Mouse (Mus musculus): ENCODE results near the gene Zfp777. TPM values are rescaled to one million over a fixed set of nuclear protein-coding genes. Genes with fewer than 3 reads are reported as not detected.

The Zfp777 gene
- polyA plus RNA-seq (2015; fragmentation: Nextera tagmentation; extraction: Ambion mirVana), result 6.8 and 7.4 TPM in 2 replicates

DNA sequence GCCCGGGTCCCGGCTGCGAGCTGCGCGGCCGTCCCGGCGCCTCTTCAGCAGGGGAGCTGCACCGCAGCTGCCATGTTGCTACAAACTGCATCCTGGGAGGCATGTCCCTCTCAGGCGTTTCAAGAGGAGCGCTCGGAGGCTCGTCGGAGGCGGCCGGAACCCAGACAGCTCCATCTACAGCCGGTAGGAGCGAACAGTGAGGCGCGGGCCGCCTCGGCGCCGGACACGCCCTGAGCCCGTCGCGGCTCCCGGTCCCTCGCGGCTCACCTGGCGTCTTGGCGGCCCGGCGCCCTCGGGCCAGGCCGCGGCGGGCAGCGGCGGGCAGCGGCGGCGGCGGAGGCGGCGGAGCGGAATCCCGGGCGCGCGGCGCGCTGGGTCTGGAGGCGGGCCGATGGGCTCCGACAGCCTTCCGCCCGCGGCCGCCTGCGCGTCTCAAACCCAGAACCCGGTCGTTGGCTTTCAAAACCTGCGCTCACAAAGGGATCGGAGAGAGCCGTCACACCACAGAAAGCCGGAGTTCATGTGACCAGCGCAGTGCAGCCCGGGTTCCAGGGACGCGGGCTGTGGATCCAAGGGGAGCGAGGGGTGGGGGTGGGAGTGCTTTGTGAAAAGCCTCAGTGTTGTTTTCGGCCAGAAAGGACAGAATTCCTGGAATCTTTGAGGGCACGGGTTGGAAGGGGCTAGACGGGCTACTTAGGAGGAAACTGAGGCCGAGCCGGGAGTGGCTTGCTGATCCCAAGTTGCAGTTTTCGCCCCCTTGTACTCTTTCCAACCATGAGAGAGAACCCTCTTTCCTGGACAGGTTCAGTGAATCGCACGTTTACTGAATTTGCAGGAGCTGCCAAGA is at the start of gene Zfp777:
Gene Zfp777 (minus strand): TSS at position 486 of the 847 bp plus-strand sequence.
- under 1% methylated on average over 78 of the region's 82 CpGs for WGBS
- peaks cover 20% of the 10 kb centered on the region for H3K4me1 ChIP-seq
- ATAC-seq, result peak; percentile 94
- H3K27ac ChIP-seq, result peak within 1 kb of the TSS; percentile 93
- peak within 1 kb of the TSS; percentile 86 for H3K4me3 ChIP-seq
- H3K9me3 ChIP-seq (replicated peaks), result no peaks in the 10 kb centered on the region
- peak within 1 kb of the TSS; percentile 89 for H3K9ac ChIP-seq
- no peaks in the 10 kb centered on the region for H3K27me3 ChIP-seq
- peak within 1 kb of the TSS; percentile 81 for H3K4me2 ChIP-seq
- peaks cover 13% of the 10 kb centered on the region for H3K36me3 ChIP-seq (ENCODE audit: poor library complexity, severe bottlenecking)

DNA sequence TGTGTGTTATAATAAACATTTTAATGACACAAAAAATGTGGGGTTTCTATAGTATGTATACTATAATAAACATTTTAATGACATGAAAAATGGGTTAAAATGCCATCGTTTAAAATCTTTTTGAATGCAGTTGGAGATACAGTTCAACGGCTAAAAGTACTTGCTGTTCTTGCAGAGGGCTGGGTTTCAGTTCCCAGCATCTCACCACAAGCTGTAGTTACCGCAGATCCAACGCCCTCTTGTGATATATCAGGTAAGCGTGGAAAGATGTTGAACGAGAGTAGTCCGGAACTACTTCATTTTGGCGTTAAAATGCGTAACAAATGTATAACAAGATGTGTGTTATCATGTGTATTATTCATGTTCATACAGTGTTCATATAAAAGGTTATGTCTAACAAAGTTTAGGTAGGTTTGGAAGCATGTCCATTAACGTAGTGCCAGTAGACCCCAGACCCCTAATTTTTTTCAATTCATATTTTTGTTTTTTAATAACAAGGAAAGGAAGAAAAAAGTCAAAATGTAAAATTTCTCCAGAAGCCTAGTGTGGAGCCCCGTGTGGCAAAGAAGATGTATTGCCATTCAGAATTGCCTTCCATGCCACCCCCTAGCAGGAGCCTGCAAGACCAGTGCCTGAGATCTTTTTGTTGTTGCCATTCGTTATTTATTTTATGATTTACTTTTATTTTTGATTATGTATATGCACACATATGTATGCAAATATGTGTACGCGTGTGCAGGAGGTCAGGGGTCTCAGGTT is 38.4 kb upstream of the Zfp777 start:
- WGBS, result 42% methylated on average over 14 of the region's 14 CpGs
- H3K4me2 ChIP-seq, result peak overlapping the region; percentile 74

DNA sequence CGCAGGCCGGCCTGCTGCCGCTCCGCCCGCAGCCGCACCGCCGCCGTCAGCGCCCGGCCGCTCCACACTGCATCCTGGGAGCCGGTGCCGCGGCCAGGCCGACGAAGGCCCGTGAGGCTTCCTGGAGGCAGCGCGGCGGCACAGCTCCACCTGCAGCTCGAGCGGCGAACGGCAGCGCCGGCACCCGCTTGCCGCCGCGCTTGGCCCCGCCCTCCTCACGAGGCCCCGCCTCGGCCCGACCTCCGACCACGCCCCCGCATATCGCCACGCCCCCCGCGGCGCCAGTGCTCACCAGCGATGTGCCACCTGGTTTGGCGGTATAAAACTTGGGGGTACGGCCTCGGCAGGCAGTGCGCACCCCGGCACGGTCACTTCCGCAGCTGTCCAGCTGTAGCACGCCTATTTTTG is 37.8 kb upstream of the Zfp777 start, which contains the start of gene Zfp746:
Gene Zfp746 (minus strand): TSS at position 123 of the 408 bp plus-strand sequence.
- H3K4me1 ChIP-seq, result peaks cover 15% of the 10 kb centered on the region
- peaks cover 22% of the 10 kb centered on the region for H3K36me3 ChIP-seq (ENCODE audit: poor library complexity, severe bottlenecking)
- H3K4me2 ChIP-seq, result peak within 1 kb of the TSS; percentile 74
- peak within 1 kb of the TSS; percentile 81 for H3K4me3 ChIP-seq
- H3K27me3 ChIP-seq, result no peaks in the 10 kb centered on the region
- WGBS, result under 1% methylated on average over 46 of the region's 53 CpGs
- peak within 1 kb of the TSS; percentile 97 for H3K9ac ChIP-seq
- peak; percentile 96 for ATAC-seq
- H3K27ac ChIP-seq, result peak within 1 kb of the TSS; percentile 89
- no peaks in the 10 kb centered on the region for H3K9me3 ChIP-seq (replicated peaks)

More for the DNA sequence above, 38.4 kb upstream of the Zfp777 start:
- ATAC-seq, result no peak; the same call in 1 of the 2 replicates
- Histone ChIP-seq H3K36me3 (ENCODE audit: poor library complexity, severe bottlenecking) (peaks cover 16% of the 10 kb centered on the region), H3K9me3 (replicated peaks) (no peaks in the 10 kb centered on the region), H3K4me1 (peaks cover 15% of the 10 kb centered on the region), H3K9ac (no peak overlapping the region), H3K4me3 (peak overlapping the region; percentile 81), H3K27me3 (no peaks in the 10 kb centered on the region), H3K27ac (no peak overlapping the region)

DNA sequence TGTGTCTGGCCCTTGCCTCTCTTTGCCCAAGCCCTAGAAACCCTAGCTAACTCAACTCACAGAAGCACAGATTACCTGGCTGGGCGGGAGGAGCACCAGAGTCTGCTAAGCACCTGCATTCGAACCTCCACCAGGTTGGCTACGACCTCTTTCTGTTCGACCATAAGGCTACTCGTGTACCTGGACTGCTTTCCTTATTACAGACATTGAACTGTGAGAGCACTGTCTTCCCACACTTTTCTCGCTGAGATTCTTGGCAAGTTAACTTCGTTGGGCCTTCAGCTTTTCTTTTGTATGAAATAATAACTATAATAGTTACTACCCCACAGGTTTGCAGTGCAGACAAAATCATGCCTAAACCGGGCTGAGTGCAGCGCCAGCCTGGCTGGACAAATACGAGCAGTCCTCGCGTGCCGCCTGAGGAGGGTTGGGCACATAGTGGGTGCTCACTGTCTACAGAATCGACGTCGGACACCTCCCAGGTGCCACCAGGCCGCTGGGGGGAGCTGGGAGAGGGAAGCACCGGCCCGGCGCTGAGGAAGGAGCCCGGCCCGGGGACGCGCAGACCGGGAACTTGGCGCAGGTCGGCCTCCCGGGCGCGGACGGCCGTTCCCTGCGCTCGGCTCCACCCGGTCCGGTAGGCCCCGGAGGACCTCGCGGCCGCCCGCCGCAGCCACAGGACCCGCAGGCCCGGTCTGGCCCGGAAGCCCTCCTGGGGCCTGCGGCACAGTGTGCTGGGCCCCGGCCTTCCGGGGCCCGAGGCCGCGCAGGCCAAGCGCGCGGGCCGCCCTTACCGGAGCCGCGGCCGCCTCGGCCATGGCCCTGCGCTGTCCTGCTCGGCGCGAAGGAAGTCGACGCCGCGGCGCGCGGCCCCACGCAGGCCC is 37.1 kb upstream of the Zfp777 start:
- Histone ChIP-seq H3K27ac (peak overlapping the region; percentile 89), H3K4me1 (peaks cover 15% of the 10 kb centered on the region), H3K4me2 (peak overlapping the region; percentile 74), H3K27me3 (no peaks in the 10 kb centered on the region), H3K4me3 (peak overlapping the region; percentile 81), H3K9ac (peak overlapping the region; percentile 97), H3K36me3 (ENCODE audit: poor library complexity, severe bottlenecking) (peaks cover 30% of the 10 kb centered on the region), H3K9me3 (replicated peaks) (no peaks in the 10 kb centered on the region)
- 2% methylated on average over 56 of the region's 72 CpGs for WGBS
- peak; percentile 89 for ATAC-seq

DNA sequence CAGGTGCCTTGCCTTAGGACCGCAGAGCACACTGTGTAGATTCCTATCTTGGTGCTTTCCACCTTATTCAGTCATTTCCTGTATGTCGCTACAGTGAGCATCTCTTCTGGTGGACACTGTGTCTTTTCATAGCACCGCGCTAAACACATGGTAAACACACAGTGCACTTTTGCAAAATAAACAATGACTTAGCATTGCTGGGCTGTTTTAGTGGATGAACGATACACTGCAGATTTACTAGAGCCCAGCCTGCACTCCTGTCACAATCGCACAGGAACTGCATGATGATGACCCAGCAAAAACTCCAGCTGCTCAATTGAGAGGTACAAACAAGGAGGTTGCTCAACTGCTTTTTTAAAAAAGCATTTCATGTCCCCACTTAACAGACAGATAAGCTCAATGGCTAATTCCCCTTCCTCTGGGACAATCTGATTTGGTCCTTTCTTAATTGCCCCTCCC is 35.1 kb upstream of the Zfp777 start:
- Histone ChIP-seq H3K27ac (no peak overlapping the region), H3K4me1 (peaks cover 15% of the 10 kb centered on the region), H3K4me2 (no peak overlapping the region), H3K9me3 (replicated peaks) (no peaks in the 10 kb centered on the region), H3K36me3 (ENCODE audit: poor library complexity, severe bottlenecking) (peaks cover 50% of the 10 kb centered on the region), H3K4me3 (no peak overlapping the region), H3K27me3 (no peaks in the 10 kb centered on the region), H3K9ac (no peak overlapping the region)
- 96% methylated on average over 6 of the region's 6 CpGs for WGBS
- ATAC-seq, result no peak

DNA sequence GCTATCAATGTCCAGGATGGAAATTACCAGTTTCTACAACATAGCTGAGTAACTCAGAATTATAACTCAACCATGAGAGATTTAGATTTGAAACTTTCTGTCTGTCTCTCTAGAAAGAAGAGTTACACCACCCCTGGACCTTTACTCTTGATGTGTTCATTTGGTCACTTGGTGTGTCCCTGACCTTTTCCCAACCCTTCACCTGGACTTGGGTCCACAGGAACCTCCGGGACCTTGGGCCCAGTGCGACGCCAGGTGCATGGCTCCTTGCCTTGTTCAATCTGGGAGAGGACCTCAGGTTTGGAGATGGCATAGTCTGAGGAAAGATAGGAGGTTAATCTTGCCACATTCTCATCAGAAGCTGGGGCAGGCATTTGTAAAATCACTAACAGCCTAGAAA is 33.2 kb upstream of the Zfp777 start:
- Histone ChIP-seq H3K4me1 (peaks cover 15% of the 10 kb centered on the region), H3K9me3 (replicated peaks) (no peaks in the 10 kb centered on the region), H3K4me2 (no peak overlapping the region), H3K36me3 (ENCODE audit: poor library complexity, severe bottlenecking) (peaks cover 66% of the 10 kb centered on the region), H3K4me3 (no peak overlapping the region), H3K27me3 (no peaks in the 10 kb centered on the region), H3K27ac (no peak overlapping the region), H3K9ac (no peak overlapping the region)
- ATAC-seq, result no peak
- WGBS, result 91% methylated on average over 3 of the region's 3 CpGs

DNA sequence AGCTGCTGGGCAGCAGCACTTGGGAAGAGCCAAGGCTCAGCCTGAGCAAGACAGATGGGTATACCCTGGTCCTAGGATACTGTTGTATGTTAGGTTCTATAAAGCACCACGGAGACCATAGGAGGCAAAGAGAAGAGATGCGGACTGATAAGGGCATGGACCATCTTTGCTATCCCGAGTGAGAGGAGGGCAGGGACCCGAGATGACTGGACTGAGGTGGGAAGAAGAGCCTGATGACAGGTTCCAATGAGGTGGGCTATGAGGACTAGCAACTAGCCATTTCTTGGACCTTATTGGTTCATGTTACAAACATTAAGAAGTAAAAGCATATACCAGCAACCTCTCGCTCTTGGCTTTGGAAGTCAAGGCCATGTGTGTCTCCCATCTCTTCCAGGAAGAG is 32.3 kb upstream of the Zfp777 start:
- no peaks in the 10 kb centered on the region for H3K9me3 ChIP-seq (replicated peaks)
- no peak overlapping the region for H3K4me2 ChIP-seq
- ATAC-seq, result no peak
- H3K36me3 ChIP-seq (ENCODE audit: poor library complexity, severe bottlenecking), result peaks cover 75% of the 10 kb centered on the region
- H3K27ac ChIP-seq, result no peak overlapping the region
- H3K4me3 ChIP-seq, result no peak overlapping the region
- peaks cover 15% of the 10 kb centered on the region for H3K4me1 ChIP-seq
- H3K27me3 ChIP-seq, result no peaks in the 10 kb centered on the region
- no peak overlapping the region for H3K9ac ChIP-seq
- WGBS, result 98% methylated on average over 5 of the region's 5 CpGs

DNA sequence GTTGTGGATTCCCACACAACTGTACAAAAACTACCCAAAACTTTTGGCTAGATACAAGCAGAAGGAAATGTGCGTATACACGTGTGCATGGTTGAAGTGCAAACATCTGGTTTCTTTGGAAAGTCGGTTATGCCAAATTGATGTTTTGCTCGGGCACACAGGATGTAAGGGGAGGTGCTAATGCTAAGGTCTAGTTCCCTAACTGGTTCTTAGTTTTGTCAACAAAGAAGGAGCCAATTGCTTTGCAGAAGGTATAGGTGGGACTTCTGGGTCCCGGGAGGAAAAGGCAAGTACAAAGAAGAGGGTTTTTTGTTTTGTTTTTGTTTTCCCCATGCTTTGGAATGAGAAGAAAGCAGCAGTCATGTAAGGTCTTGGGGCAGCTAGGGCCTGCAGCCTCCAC is 24.6 kb upstream of the Zfp777 start:
- H3K4me3 ChIP-seq, result no peak overlapping the region
- ATAC-seq, result no peak
- no peaks in the 10 kb centered on the region for H3K9me3 ChIP-seq (replicated peaks)
- H3K9ac ChIP-seq, result no peak overlapping the region
- no peaks in the 10 kb centered on the region for H3K27me3 ChIP-seq
- peaks cover 63% of the 10 kb centered on the region for H3K36me3 ChIP-seq (ENCODE audit: poor library complexity, severe bottlenecking)
- H3K4me2 ChIP-seq, result no peak overlapping the region
- H3K27ac ChIP-seq, result no peak overlapping the region
- H3K4me1 ChIP-seq, result no peaks in the 10 kb centered on the region
- 85% methylated on average over 5 of the region's 5 CpGs for WGBS

DNA sequence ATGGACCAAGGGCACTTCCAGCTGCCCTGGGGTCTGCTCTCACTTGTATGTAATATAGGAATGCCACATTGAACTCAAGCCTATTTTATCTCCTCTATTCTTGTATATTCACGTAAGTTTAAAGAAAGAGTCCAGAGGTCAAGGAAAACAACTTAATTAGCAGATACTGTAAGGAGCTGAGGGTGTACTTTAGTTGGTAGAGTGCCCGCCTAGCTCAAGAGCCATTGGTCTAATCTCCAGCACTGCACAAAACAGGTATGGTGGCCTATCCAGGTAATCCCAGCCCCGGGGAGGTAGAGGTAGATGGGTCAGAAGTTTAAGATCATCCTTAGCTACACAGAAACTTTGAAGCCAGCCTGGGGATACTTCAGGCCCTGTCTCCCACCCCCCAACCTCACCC is 18.8 kb upstream of the Zfp777 start:
- H3K4me3 ChIP-seq, result no peak overlapping the region
- H3K4me1 ChIP-seq, result no peaks in the 10 kb centered on the region
- no peak for ATAC-seq
- 89% methylated on average over 3 of the region's 3 CpGs for WGBS
- no peak overlapping the region for H3K4me2 ChIP-seq
- peaks cover 71% of the 10 kb centered on the region for H3K36me3 ChIP-seq (ENCODE audit: poor library complexity, severe bottlenecking)
- no peaks in the 10 kb centered on the region for H3K27me3 ChIP-seq
- H3K9me3 ChIP-seq (replicated peaks), result no peaks in the 10 kb centered on the region
- no peak overlapping the region for H3K27ac ChIP-seq
- no peak overlapping the region for H3K9ac ChIP-seq

DNA sequence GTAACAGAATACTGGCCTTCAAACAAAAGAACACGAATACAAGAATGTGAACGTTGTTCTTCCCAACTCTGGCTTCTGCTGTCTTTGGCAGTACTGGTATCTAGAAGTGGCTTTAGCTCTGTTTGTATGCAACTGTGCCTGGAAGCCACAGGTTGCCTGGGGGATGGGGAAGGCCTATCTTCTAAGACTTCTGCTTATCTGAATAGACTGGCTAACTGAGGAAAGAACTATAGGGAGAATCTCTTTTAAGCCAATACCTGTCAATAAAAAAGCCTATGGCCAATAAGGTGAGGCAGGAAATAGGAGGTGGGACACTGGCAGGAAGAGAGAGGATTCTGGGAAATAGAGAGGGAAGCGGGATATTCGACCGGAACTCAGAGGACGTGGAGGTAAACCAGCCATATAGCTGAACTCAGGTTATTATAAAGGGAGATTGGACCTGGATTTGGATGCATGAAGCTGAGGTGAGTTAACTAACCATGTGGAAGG is 16.9 kb upstream of the Zfp777 start:
- ATAC-seq, result no peak
- Histone ChIP-seq H3K4me2 (no peak overlapping the region), H3K4me1 (no peaks in the 10 kb centered on the region), H3K27ac (no peak overlapping the region), H3K9ac (no peak overlapping the region), H3K9me3 (replicated peaks) (no peaks in the 10 kb centered on the region), H3K4me3 (no peak overlapping the region), H3K27me3 (no peaks in the 10 kb centered on the region), H3K36me3 (ENCODE audit: poor library complexity, severe bottlenecking) (peaks cover 80% of the 10 kb centered on the region)
- WGBS, result 95% methylated on average over 6 of the region's 6 CpGs

DNA sequence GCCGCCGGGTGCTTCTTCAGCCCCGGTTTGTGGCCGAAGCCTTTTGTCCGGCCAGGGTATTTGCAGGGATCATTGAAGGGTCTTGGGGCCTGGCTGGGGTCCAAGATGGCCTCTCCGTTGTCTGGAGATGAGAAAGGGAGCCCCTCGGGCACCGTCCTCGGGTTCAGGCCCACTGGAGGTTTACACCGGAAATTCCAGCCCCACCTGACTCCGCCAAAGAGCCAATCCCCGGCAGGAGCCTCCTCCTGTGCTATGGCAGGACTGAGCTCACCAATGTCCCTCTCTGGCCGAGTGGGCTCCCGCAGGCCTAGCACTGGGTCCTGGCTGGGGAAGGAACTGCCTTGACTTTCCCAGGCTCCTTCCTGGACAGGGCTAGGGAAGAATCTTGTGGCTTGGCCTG is 15.7 kb upstream of the Zfp777 start:
- H3K9me3 ChIP-seq (replicated peaks), result no peaks in the 10 kb centered on the region
- H3K4me1 ChIP-seq, result no peaks in the 10 kb centered on the region
- H3K4me3 ChIP-seq, result no peak overlapping the region
- no peak overlapping the region for H3K4me2 ChIP-seq
- H3K36me3 ChIP-seq (ENCODE audit: poor library complexity, severe bottlenecking), result peaks cover 78% of the 10 kb centered on the region
- no peak for ATAC-seq
- H3K27ac ChIP-seq, result no peak overlapping the region
- 93% methylated on average over 14 of the region's 14 CpGs for WGBS
- H3K27me3 ChIP-seq, result no peaks in the 10 kb centered on the region
- H3K9ac ChIP-seq, result no peak overlapping the region

All from forebrain, embryonic 13.5 days (tissue).